Mouse (Mus musculus) kidney, adult 10 weeks (tissue): ENCODE results near the gene Myef2. TPM values are rescaled to one million over a fixed set of nuclear protein-coding genes. Genes with fewer than 3 reads are reported as not detected.

Experiments
- polyA plus RNA-seq: library from polyadenylated mRNA; stranded (reverse); fragments of 350-450 nt; fragmentation: Illumina TruSeq; extraction: RNeasy Lipid Tissue Mini Kit (QIAGEN cat#74804); gene quantifications from one replicate; pipeline ENCODE4 v1.2.3, GENCODE M21; 2014; ENCODE audit warnings: low read depth, low replicate concordance

Gene Myef2
- polyA plus RNA-seq: 32.5 TPM

GRCm38 (mm10) chr2:125123477-125123852, at the start of gene Myef2:
Myef2 (minus strand) TSS chr2:125123661.

GRCm38 (mm10) chr2:125152388-125152787, 28.9 kb upstream of the Myef2 start, which contains the start of gene Slc12a1:
Slc12a1 (plus strand) TSS chr2:125152505.

GRCm38 (mm10) chr2:125135903-125136811, 12.7 kb upstream of the Myef2 start, which contains the start of gene Ctxn2:
Ctxn2 (plus strand) TSS chr2:125136692.

GRCm38 (mm10) chr2:125067894-125068293, 55.6 kb downstream of the Myef2 start, which contains the start of gene Slc24a5:
Slc24a5 (plus strand) TSS chr2:125068124.

Other genes with a start within 250 kb of the Myef2 start
- 0.97 TPM for gene Slc24a5, start 55.5 kb downstream of the Myef2 start, polyA plus RNA-seq
- not detected for gene Ctxn2, start 13.0 kb upstream of the Myef2 start, polyA plus RNA-seq
- gene Slc12a1, start 28.8 kb upstream of the Myef2 start, polyA plus RNA-seq: 1,603 TPM
- 23.4 TPM for gene Dut, start 123.5 kb upstream of the Myef2 start, polyA plus RNA-seq